Mouse (Mus musculus) limb, embryonic 11.5 days (tissue): ENCODE measurements around the gene B3gnt9. TPM values are rescaled to one million over a fixed set of nuclear protein-coding genes. Genes with fewer than 3 reads are reported as not detected.
"Not testable (repeated sequence)": the region's sequence is repeated elsewhere in the genome, so short reads cannot be mapped to it uniquely, and the experiment has no call there.

Experiments used
- ATAC-seq: fragments of 200-750 bp; cut with Nextera tagmentation; 2 replicates; pipeline ENCODE4 v1.8.0; 2017; ENCODE audit warnings: low read depth; ENCODE audit not compliant: insufficient number of reproducible peaks, low FRiP score, low TSS enrichment
- DNase-seq: peaks from one replicate; pipeline ENCODE4 v3.0.0-alpha.2; 2015; ENCODE audit warnings: low spot score
- H3K27ac ChIP-seq: fragments of 300-500 bp; sonication (generic); replicated peaks from 2 replicates; pipeline ENCODE4 v1.5.1; 2014; ENCODE audit warnings: low read depth, mild to moderate bottlenecking, low read length
- H3K27me3 ChIP-seq: fragments of 300-500 bp; sonication (generic); 2 replicates; pipeline ENCODE4 v1.6.1; 2014; ENCODE audit warnings: mild to moderate bottlenecking, low read length, mixed read lengths; ENCODE audit not compliant: control insufficient read depth, insufficient read depth
- H3K36me3 ChIP-seq: fragments of 300-500 bp; sonication (generic); 2 replicates; pipeline ENCODE4 v1.6.1; 2014; ENCODE audit warnings: mild to moderate bottlenecking, low read length, moderate library complexity, mixed read lengths; ENCODE audit not compliant: control insufficient read depth, insufficient read depth
- H3K4me1 ChIP-seq: fragments of 300-500 bp; sonication (generic); 2 replicates; pipeline ENCODE4 v1.6.1; 2014; ENCODE audit warnings: low read length, mixed read lengths; ENCODE audit not compliant: control insufficient read depth, insufficient read depth
- H3K4me2 ChIP-seq: fragments of 300-500 bp; sonication (generic); 2 replicates; pipeline ENCODE4 v1.6.1; 2014; ENCODE audit warnings: low read depth, mild to moderate bottlenecking, moderate library complexity; ENCODE audit not compliant: severe bottlenecking
- H3K4me3 ChIP-seq: fragments of 300-500 bp; sonication (generic); 2 replicates; pipeline ENCODE4 v1.5.1; 2014; ENCODE audit warnings: low read depth, low read length
- H3K9ac ChIP-seq: fragments of 300-500 bp; sonication (generic); 2 replicates; pipeline ENCODE4 v1.6.1; 2014; ENCODE audit warnings: mild to moderate bottlenecking, low read length
- H3K9me3 ChIP-seq: fragments of 300-500 bp; sonication (generic); 2 replicates; pipeline ENCODE4 v1.6.1; 2016; ENCODE audit warnings: low read length; ENCODE audit not compliant: control insufficient read depth
- WGBS: fragments of 180-500 bp; shearing (Covaris S2); extraction: QIAGEN DNeasy Blood & Tissue Kit; methylation state at CpG from one replicate; pipeline ENCODE4 v1.1.7; 2014; 5-methylcytosine and 5-hydroxymethylcytosine counted together
- polyA plus RNA-seq: library from polyadenylated mRNA; unstranded; fragments of >200 nt; fragmentation: Nextera tagmentation; extraction: Ambion mirVana; gene quantifications from 2 replicates; pipeline ENCODE4 v1.2.1, GENCODE M21; 2014

The B3gnt9 gene
- polyA plus RNA-seq, 1 experiment from 2014 or later, result 2.4 TPM

- no peak for ATAC-seq
- Histone ChIP-seq H3K9ac (no peak overlapping the region), H3K36me3 (peaks cover under 1% of the 10 kb centered on the region; the same call in 1 of the 2 replicates), H3K4me2 (no peak overlapping the region), H3K27me3 (peaks cover 13% of the 10 kb centered on the region), H3K9me3 (no peaks in the 10 kb centered on the region), H3K4me3 (no peak overlapping the region), H3K4me1 (peaks cover 13% of the 10 kb centered on the region), H3K27ac (no peak overlapping the region)
- DNase-seq, result no peak
- WGBS, result 72% methylated on average over 9 of the region's 9 CpGs
Observed at GRCm38 (mm10) chr8:105294776-105295175, 39.8 kb upstream of the B3gnt9 start.

GRCm38 (mm10) chr8:105293405-105293804 is 38.5 kb upstream of the B3gnt9 start:
- WGBS, result 60% methylated on average over 19 of the region's 19 CpGs
- H3K9ac ChIP-seq, result no peak overlapping the region
- no peak overlapping the region for H3K4me3 ChIP-seq
- H3K4me1 ChIP-seq, result peaks cover 9% of the 10 kb centered on the region
- H3K27ac ChIP-seq, result no peak overlapping the region
- no peak overlapping the region for H3K4me2 ChIP-seq
- no peaks in the 10 kb centered on the region for H3K36me3 ChIP-seq
- H3K27me3 ChIP-seq, result peaks cover 14% of the 10 kb centered on the region
- ATAC-seq (no peak), DNase-seq (no peak)
- no peaks in the 10 kb centered on the region for H3K9me3 ChIP-seq

GRCm38 (mm10) chr8:105292471-105292870 is 37.5 kb upstream of the B3gnt9 start:
- ATAC-seq (no peak), DNase-seq (no peak)
- whole genome bisulfite sequencing, result 77% methylated on average over 7 of the region's 7 CpGs
- H3K4me1 ChIP-seq, result peaks cover 6% of the 10 kb centered on the region
- no peak overlapping the region for H3K4me2 ChIP-seq
- H3K9ac ChIP-seq, result no peak overlapping the region
- H3K4me3 ChIP-seq, result no peak overlapping the region
- H3K36me3 ChIP-seq, result no peaks in the 10 kb centered on the region
- H3K9me3 ChIP-seq, result no peaks in the 10 kb centered on the region
- peaks cover 14% of the 10 kb centered on the region for H3K27me3 ChIP-seq
- H3K27ac ChIP-seq, result no peak overlapping the region

GRCm38 (mm10) chr8:105291802-105292201 is 36.8 kb upstream of the B3gnt9 start:
- H3K27ac ChIP-seq, H3K9ac ChIP-seq, H3K4me1 ChIP-seq, DNase-seq, H3K4me3 ChIP-seq, H3K9me3 ChIP-seq, H3K36me3 ChIP-seq, ATAC-seq, H3K4me2 ChIP-seq: not testable (repeated sequence)
- H3K27me3 ChIP-seq, result peaks cover 14% of the 10 kb centered on the region
- WGBS, result 67% methylated on average over 3 of the region's 3 CpGs

- not testable (repeated sequence) for H3K36me3 ChIP-seq, H3K9ac ChIP-seq, H3K9me3 ChIP-seq, H3K27ac ChIP-seq, H3K4me3 ChIP-seq, H3K4me2 ChIP-seq, ATAC-seq, DNase-seq, H3K4me1 ChIP-seq
- WGBS, result 93% methylated on average over 8 of the region's 8 CpGs
- H3K27me3 ChIP-seq, result peaks cover 14% of the 10 kb centered on the region
Observed at GRCm38 (mm10) chr8:105291364-105291763, 36.4 kb upstream of the B3gnt9 start.

GRCm38 (mm10) chr8:105290554-105291314 is 35.8 kb upstream of the B3gnt9 start:
- ATAC-seq (no peak), DNase-seq (peak; percentile 98)
- Histone ChIP-seq H3K27me3 (peaks cover 14% of the 10 kb centered on the region), H3K9ac (no peak overlapping the region), H3K9me3 (no peaks in the 10 kb centered on the region), H3K4me2 (peak overlapping the region; percentile 78), H3K4me1 (peaks cover 6% of the 10 kb centered on the region), H3K36me3 (no peaks in the 10 kb centered on the region), H3K27ac (no peak overlapping the region), H3K4me3 (0 out of 2 replicates have a peak overlapping the region, but pooled peaks have one; percentile 1)
- 7% methylated on average over 31 of the region's 31 CpGs for WGBS

- H3K27ac ChIP-seq, result no peak within 1 kb of the TSS
- ATAC-seq (peak; percentile 20; the same call in 1 of the 2 replicates), DNase-seq (peak; percentile 66)
- peak within 1 kb of the TSS; percentile 78 for H3K4me2 ChIP-seq
- peak within 1 kb of the TSS; percentile 71 for H3K9ac ChIP-seq
- no peaks in the 10 kb centered on the region for H3K36me3 ChIP-seq
- peaks cover 6% of the 10 kb centered on the region for H3K4me1 ChIP-seq
- WGBS, result under 1% methylated on average over 39 of the region's 43 CpGs
- no peaks in the 10 kb centered on the region for H3K9me3 ChIP-seq
- peaks cover 14% of the 10 kb centered on the region for H3K27me3 ChIP-seq
- H3K4me3 ChIP-seq, result peak within 1 kb of the TSS; percentile 48
Observed at GRCm38 (mm10) chr8:105289805-105290460, 35.0 kb upstream of the B3gnt9 start, which contains the start of gene 4931428F04Rik. TSS of gene 4931428F04Rik (minus strand) at chr8:105289864.

GRCm38 (mm10) chr8:105288958-105289732 is 34.2 kb upstream of the B3gnt9 start:
- H3K9me3 ChIP-seq, result no peaks in the 10 kb centered on the region
- peaks cover 6% of the 10 kb centered on the region for H3K4me1 ChIP-seq
- peak overlapping the region; percentile 48 for H3K4me3 ChIP-seq
- H3K36me3 ChIP-seq, result no peaks in the 10 kb centered on the region
- WGBS, result under 1% methylated on average over 53 of the region's 53 CpGs
- peak overlapping the region; percentile 78 for H3K4me2 ChIP-seq
- DNase-seq (peak; percentile 96), ATAC-seq (peak; percentile 89)
- H3K27ac ChIP-seq, result no peak overlapping the region
- peaks cover 14% of the 10 kb centered on the region for H3K27me3 ChIP-seq
- peak overlapping the region; percentile 71 for H3K9ac ChIP-seq
